Mouse (Mus musculus) bone marrow macrophage, adult 2 months (primary cell): ENCODE measurements around the gene Chst14.

Experiments
- CTCF ChIP-seq: IDR thresholded peaks from 2 replicates; pipeline ENCODE4 v1.5.1; 2012; ENCODE audit warnings: low read depth, mild to moderate bottlenecking, low read length, moderate library complexity
- POLR2A ChIP-seq: IDR thresholded peaks from 2 replicates; pipeline ENCODE4 v1.6.1; 2012; ENCODE audit warnings: mild to moderate bottlenecking, low read depth, low read length, borderline replicate concordance

DNA sequence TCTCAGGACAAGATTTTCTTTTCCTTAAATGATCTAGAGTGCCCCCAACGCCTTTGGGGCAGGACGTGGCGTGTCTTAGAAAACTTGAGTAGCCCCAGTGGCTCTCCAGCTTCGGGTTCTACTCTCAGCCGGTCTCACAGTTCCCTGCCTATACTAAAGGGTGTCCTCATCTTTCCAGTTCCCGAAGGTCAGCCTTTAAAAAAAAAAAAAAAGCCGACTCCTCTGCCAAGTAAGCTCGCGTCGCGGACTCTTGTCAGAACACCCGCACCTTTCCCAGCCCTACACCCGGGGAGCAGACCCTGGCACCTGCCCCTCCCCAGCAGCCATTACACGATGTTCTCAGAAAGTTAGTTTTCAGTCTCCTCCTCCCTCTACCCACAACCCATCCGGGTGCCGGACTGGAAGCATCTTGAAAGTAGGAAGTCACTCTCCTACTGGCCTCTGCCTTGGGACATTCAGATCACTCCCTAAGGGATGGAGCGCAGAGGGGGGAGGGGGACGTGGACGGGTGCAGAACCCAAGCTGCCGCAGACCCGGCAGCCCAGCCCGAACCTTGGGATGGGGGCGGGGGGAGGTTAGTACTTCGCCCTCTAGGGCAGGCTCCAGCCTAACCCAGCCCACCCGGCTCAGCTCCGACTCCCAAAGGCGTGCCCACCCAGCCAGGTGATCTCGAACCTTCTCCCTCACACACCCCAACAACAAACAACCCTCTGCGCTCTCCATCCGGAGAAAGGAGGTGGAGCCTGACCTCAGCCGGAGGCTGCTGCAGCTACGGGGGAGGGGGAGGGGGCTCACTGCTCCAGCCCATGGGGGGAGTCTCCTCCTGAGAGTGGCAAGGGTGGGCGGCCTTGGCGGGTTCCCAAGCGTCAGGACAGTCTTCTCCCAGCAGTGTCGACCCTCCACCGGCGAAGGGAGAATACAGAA is 30.0 kb upstream of the Chst14 start:
- TF ChIP-seq CTCF = no peak
- no peak for TF ChIP-seq POLR2A
